Mouse (Mus musculus): ENCODE results near the gene Txndc12.

Gene Txndc12

GRCm38 (mm10) chr4:108845824-108846569 is 11.6 kb downstream of the Txndc12 start:
- no peak for DNase-seq (ENCODE audit: low read depth, low spot score)

GRCm38 (mm10) chr4:108847715-108848504 is 13.5 kb downstream of the Txndc12 start, which contains the start of gene Kti12:
TSS of gene Kti12 (plus strand) at chr4:108847785.
- peak; percentile 94 for DNase-seq (ENCODE audit: low read depth, low spot score)

DNA sequence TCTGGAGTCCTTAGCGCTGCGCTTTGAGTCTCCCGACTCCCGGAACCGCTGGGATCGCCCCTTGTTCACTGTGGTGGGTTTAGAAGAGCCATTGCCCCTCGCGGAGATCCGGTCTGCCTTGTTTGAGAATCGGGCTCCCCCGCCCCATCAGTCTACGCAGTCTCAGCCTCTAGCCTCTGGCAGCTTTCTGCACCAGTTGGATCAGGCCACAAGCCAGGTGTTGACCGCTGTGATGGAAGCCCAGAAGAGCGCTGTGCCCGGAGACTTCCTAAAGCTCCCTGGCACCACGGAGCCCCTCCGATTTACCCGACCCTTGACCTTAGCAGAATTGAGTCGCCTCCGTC is 14.1 kb downstream of the Txndc12 start, which contains the start of gene A730015C16Rik:
TSS of gene A730015C16Rik (minus strand) at position 115 of the 344 bp plus-strand sequence.
- DNase-seq (ENCODE audit: low read depth, low spot score) = no peak

DNA sequence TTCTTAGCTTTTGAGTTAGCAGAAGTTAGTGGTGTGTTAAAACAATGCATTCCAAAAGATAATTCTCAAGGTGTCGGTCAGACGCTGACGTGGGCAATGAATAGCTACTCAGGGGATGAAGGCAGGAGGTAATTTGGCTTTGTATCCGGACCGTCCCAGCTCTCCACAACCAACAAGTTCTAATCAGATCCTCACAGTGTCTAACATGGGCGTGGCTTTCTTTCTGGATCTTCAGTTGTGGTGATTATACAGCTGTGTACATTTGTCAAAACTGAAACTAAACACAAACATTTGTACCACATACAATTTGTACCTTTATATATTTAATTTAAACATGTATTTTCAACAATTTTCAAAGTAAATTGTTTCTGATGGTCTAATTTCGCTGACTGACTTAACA is 32.4 kb downstream of the Txndc12 start:
- no peak for DNase-seq (ENCODE audit: low read depth, low spot score)

DNA sequence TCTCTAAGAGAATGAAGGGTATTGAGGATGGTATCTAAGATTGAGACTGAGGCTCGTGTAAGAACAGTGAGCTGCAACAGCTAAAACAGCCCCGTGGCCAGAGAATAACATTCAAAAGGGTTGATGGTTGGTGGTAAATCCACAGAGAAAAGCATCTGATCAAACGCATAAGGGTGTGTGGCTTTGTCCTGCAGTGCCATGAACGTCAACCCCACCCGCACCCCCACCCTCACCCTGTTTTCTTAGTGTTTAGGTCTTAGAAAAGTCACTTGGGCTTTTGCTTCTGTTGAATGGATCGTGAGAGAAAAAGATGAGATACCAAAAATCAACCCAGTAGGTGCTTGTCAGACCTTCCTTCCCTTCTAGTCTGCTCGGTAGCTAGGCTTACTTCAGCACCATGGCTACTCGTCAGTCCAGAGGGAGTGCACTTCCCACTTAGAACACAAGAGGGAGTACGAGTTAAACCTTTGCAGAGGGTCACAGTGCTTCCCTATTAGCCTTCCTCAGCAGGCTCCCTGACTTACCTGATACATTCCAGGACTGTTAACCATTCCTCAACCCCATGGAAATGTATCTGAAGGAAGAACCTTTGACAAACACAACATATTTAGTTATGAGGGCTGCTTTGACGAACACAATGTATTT is 35.5 kb downstream of the Txndc12 start:
- peak; percentile 90 for DNase-seq (ENCODE audit: low read depth, low spot score)

DNA sequence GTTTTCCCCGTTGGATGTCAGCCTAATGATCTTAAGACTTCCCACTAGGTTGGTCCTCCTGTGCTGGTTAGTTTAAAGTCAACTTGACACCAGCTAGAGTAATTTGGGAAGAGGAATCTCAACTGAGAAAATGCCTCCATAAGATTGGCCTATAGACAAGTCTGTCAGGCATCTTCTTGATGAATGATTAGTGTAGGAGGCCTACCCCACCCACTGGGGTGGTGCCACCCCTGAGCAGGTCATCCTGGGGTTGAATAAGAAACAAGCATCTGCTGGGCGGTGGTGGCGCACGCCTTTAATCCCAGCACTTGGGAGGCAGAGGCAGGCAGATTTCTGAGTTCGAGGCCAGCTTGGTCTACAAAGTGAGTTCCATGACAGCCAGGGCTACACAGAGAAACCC is 39.3 kb downstream of the Txndc12 start:
- peak; percentile 52 for DNase-seq (ENCODE audit: low read depth, low spot score)

- no peak for DNase-seq (ENCODE audit: low read depth, low spot score)
Observed at GRCm38 (mm10) chr4:108877901-108878300, 43.5 kb downstream of the Txndc12 start.

- peak; percentile 83 for DNase-seq (ENCODE audit: low read depth, low spot score)
Observed at GRCm38 (mm10) chr4:108878963-108879822, 44.8 kb downstream of the Txndc12 start, which contains the start of gene Rab3b. TSS of gene Rab3b (plus strand) at chr4:108879063.

DNA sequence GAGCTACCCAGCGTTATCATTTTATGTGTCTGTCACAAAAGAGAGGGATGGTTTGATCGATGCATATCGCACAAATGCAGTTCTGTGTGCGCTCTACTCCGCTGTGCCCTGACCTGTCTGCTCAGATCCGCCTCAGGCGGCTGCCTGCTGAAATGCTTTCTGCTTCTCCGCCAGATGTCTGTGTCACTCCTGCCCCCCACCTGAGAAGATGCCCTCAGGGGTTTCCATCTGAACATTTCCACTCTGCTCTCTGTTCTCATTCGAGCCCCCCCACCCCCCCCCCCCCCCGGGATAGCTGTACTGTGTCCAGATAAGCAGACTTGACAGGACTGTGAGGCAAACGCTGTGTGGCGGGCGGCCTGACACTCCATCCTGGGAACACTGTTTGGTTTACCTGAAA is 49.4 kb downstream of the Txndc12 start:
- DNase-seq (ENCODE audit: low read depth, low spot score) = peak; percentile 65

GRCm38 (mm10) chr4:108887456-108887855 is 53.1 kb downstream of the Txndc12 start:
- no peak for DNase-seq (ENCODE audit: low read depth, low spot score)

- DNase-seq (ENCODE audit: low read depth, low spot score) = no peak
Observed at GRCm38 (mm10) chr4:108890876-108891275, 56.5 kb downstream of the Txndc12 start.

DNA sequence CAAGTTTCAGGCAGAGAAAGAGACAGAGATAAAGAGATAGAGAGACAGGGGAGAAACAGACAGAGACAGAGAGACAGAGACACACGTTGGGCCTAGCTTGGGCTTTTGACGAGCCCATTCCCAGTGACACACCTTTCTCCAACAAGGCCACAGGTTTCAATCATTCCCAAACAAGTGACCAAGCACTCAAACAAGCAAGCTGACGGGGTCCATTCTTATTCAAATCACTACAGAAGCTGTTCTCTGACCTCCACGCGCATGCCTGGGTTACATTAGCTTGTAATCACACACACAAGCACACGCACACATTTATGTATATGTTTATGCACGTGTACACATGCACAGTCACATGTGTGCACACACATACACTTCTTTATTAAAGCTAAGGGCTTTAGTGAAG is 66.0 kb downstream of the Txndc12 start:
- peak; percentile 73 for DNase-seq (ENCODE audit: low read depth, low spot score)

DNA sequence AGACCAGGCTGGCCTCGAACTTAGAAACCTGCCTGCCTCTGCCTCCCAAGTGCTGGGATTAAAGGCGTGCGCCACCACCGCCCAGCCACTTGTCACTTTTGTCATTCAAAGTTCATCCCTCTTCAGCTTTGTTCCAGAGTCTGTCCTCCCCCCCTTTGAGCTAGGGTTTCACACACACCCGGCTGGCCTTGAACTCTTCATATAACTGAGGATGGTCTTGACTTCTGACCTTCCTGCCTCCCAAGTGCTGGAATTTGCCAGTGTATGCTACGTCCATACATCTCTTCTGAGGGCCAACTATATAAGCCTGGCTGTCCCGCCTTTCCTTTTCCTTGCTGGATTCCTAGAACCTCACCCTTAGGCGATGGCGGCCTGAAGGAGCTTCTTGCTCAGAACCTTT is 68.5 kb downstream of the Txndc12 start:
- peak; percentile 93 for DNase-seq (ENCODE audit: low read depth, low spot score)

GRCm38 (mm10) chr4:108903346-108903745 is 68.9 kb downstream of the Txndc12 start:
- peak; percentile 74 for DNase-seq (ENCODE audit: low read depth, low spot score)

GRCm38 (mm10) chr4:108904076-108904475 is 69.7 kb downstream of the Txndc12 start:
- peak; percentile 52 for DNase-seq (ENCODE audit: low read depth, low spot score)

DNA sequence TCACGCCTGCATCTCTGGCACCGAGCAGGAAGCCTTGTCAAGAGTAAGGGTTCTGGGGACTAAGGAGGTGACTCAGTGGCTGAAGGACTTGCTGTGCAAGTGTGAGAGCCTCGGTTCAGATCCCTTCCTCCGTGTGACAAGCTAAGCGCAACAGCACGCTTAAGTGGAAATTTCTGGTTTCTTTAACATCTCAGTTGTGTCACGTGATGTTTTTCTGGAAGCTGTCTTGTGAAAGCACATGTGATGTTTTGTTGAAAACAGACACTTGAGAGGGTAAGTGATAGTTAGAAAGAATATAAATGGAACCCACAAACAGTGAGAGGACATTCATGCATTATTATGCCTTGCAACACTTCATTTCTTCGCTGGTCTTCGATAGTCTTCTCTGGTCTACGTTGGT is 70.4 kb downstream of the Txndc12 start:
- DNase-seq (ENCODE audit: low read depth, low spot score) = no peak

DNA sequence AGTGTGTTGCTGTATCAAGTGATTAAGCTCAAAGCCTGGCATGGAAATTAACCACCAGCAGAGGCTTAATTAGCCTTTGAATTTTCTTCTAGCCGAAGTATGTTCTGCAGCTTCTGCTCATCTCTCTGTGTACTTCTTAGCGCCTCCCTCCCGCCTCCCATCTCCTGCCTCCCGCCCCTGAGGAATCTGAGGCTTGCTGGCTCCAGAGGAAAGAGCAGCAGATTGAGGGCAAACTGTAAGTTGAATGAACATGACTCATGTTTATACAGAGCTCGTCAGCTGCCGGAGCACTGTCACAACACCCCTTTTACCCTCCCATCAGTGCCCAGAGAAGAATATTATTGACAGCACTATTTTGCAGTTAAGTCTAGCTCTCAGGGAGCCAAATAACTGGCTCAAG is 71.5 kb downstream of the Txndc12 start:
- DNase-seq (ENCODE audit: low read depth, low spot score) = peak; percentile 59

GRCm38 (mm10) chr4:108907475-108907874 is 73.1 kb downstream of the Txndc12 start:
- peak; percentile 52 for DNase-seq (ENCODE audit: low read depth, low spot score)

- DNase-seq (ENCODE audit: low read depth, low spot score) = no peak
Observed at GRCm38 (mm10) chr4:108909872-108910425, 75.5 kb downstream of the Txndc12 start.
